ENCODE assay signal across 15 mouse cellular contexts in the genomic region with DNA sequence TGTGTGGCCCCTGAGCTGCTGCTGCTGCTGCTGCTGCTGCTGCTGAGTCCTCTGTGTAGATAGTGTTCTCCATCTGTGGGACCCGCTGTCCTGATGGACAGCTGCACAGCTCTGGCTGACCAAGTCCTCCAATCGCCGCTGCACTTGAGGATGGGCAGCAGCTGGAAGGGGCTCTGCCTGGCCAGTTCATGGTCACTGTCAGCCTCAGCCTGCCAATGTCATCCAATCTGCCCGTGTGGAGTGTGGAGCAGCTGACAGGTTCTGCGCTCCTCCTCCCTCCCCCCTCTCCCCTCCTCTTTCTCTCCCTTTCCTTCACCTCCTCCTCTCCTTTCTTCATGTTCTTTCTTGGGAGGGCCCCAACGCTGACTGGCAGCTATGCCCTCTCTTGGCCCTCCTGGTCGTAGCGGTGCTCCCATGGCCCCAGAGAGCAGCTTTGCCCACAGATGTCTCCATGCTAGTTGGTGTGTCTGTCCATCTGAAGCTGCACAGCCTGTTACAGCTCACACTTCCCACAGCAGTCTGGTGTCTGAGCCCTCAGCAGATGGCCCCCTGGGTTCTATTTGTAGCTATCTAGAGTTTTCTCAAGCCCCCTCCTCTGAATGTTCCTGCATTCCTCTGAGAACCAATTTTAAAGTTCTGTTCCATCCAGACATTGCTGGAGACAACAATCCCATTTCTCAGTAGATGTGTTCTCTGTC.
A peak's percentile ranks its signal among the peaks of the same experiment; 100 is the strongest.
DNase-seq lines count a peak whose midpoint lies in the region; ATAC-seq and TF ChIP-seq lines count a peak whose summit lies in the region.
"Had no signal": no experiment of that assay in that cellular context is flagged by ENCODE, and none has a peak within 500 bp of the region (broad histone marks: within the 10 kb centered on the region; RNA-seq: fewer than 3 reads in every experiment).

No protein-coding gene starts in this region.

- no peak overlapping the region for H3K9ac ChIP-seq in forebrain, postnatal 0 days
- H3K9ac ChIP-seq in forebrain, embryonic 11.5 days (ENCODE audit: low read length) = no peak overlapping the region
- H3K9ac ChIP-seq in hindbrain, postnatal 0 days (replicated peaks; ENCODE audit: low read length) = no peak overlapping the region
- H3K9ac ChIP-seq in hindbrain, embryonic 13.5 days = no peak overlapping the region
- no peak overlapping the region for H3K9ac ChIP-seq in embryonic facial prominence, embryonic 15.5 days
- H3K9ac ChIP-seq in limb, embryonic 12.5 days (replicated peaks) = no peak overlapping the region; the same call in 1 of the 2 replicates
- no peak overlapping the region for H3K9ac ChIP-seq in liver, embryonic 11.5 days (ENCODE audit: low read depth, low read length)
- H3K9ac ChIP-seq: hindbrain, embryonic 15.5 days; liver, embryonic 14.5 days; neural tube, embryonic 12.5 days had no signal

- no peak overlapping the region for H3K4me2 ChIP-seq in forebrain, postnatal 0 days (ENCODE audit: low read depth)
- no peak overlapping the region for H3K4me2 ChIP-seq in forebrain, embryonic 11.5 days (ENCODE audit: low read depth, low read length, severe bottlenecking)
- H3K4me2 ChIP-seq in hindbrain, postnatal 0 days (ENCODE audit: low read depth, low read length) = no peak overlapping the region
- H3K4me2 ChIP-seq in hindbrain, embryonic 13.5 days = no peak overlapping the region
- H3K4me2 ChIP-seq in embryonic facial prominence, embryonic 15.5 days (replicated peaks) = no peak overlapping the region
- no peak overlapping the region for H3K4me2 ChIP-seq in limb, embryonic 12.5 days
- no peak overlapping the region for H3K4me2 ChIP-seq in liver, embryonic 11.5 days
- H3K4me2 ChIP-seq: hindbrain, embryonic 15.5 days; neural tube, embryonic 12.5 days had no signal

- WGBS in forebrain, postnatal 0 days = 64% methylated on average over 8 of the region's 8 CpGs
- 73% methylated on average over 8 of the region's 8 CpGs for WGBS in forebrain, embryonic 11.5 days
- WGBS in hindbrain, postnatal 0 days = 38% methylated on average over 8 of the region's 8 CpGs
- WGBS in hindbrain, embryonic 13.5 days = 67% methylated on average over 8 of the region's 8 CpGs
- WGBS in embryonic facial prominence, embryonic 15.5 days = 50% methylated on average over 8 of the region's 8 CpGs
- WGBS in limb, embryonic 12.5 days = 46% methylated on average over 8 of the region's 8 CpGs
- 53% methylated on average over 8 of the region's 8 CpGs for WGBS in liver, embryonic 11.5 days

- no peaks in the 10 kb centered on the region for H3K9me3 ChIP-seq in forebrain, postnatal 0 days (ENCODE audit: low read length)
- no peaks in the 10 kb centered on the region for H3K9me3 ChIP-seq in forebrain, embryonic 11.5 days (ENCODE audit: control insufficient read depth, low read length)
- no peaks in the 10 kb centered on the region for H3K9me3 ChIP-seq in hindbrain, postnatal 0 days (ENCODE audit: low read length)
- H3K9me3 ChIP-seq in hindbrain, embryonic 13.5 days = peaks cover under 1% of the 10 kb centered on the region; the same call in 1 of the 2 replicates
- H3K9me3 ChIP-seq in embryonic facial prominence, embryonic 15.5 days (replicated peaks) = no peaks in the 10 kb centered on the region
- no peaks in the 10 kb centered on the region for H3K9me3 ChIP-seq in limb, embryonic 12.5 days
- H3K9me3 ChIP-seq in liver, embryonic 11.5 days (ENCODE audit: control insufficient read depth, low read length) = no peaks in the 10 kb centered on the region
- H3K9me3 ChIP-seq: hindbrain, embryonic 15.5 days; neural tube, embryonic 12.5 days had no signal

- no peaks in the 10 kb centered on the region for H3K4me1 ChIP-seq in forebrain, postnatal 0 days (ENCODE audit: insufficient read depth)
- peaks cover 5% of the 10 kb centered on the region; the same call in 1 of the 2 replicates for H3K4me1 ChIP-seq in forebrain, embryonic 11.5 days (replicated peaks; ENCODE audit: control insufficient read depth, insufficient read depth, low read length)
- H3K4me1 ChIP-seq in hindbrain, postnatal 0 days (ENCODE audit: insufficient read depth, low read length) = no peaks in the 10 kb centered on the region; the same call in 1 of the 2 replicates
- peaks cover 31% of the 10 kb centered on the region for H3K4me1 ChIP-seq in hindbrain, embryonic 13.5 days (replicated peaks)
- peaks cover 49% of the 10 kb centered on the region for H3K4me1 ChIP-seq in embryonic facial prominence, embryonic 15.5 days
- peaks cover 80% of the 10 kb centered on the region for H3K4me1 ChIP-seq in limb, embryonic 12.5 days (replicated peaks)
- H3K4me1 ChIP-seq in liver, embryonic 11.5 days (replicated peaks; ENCODE audit: control insufficient read depth, insufficient read depth, low read length) = no peaks in the 10 kb centered on the region

- H3K27me3 ChIP-seq in forebrain, postnatal 0 days (ENCODE audit: insufficient read depth, low read length) = no peaks in the 10 kb centered on the region
- H3K27me3 ChIP-seq in forebrain, embryonic 11.5 days (ENCODE audit: control insufficient read depth, insufficient read depth, low read length) = no peaks in the 10 kb centered on the region
- no peaks in the 10 kb centered on the region for H3K27me3 ChIP-seq in hindbrain, postnatal 0 days (ENCODE audit: insufficient read depth, low read length)
- H3K27me3 ChIP-seq in hindbrain, embryonic 13.5 days = peaks cover 5% of the 10 kb centered on the region; the same call in 1 of the 2 replicates
- no peaks in the 10 kb centered on the region for H3K27me3 ChIP-seq in embryonic facial prominence, embryonic 15.5 days
- no peaks in the 10 kb centered on the region for H3K27me3 ChIP-seq in limb, embryonic 12.5 days
- H3K27me3 ChIP-seq in liver, embryonic 11.5 days (replicated peaks; ENCODE audit: control insufficient read depth, insufficient read depth, low read length) = no peaks in the 10 kb centered on the region
- H3K27me3 ChIP-seq: hindbrain, embryonic 15.5 days; neural tube, embryonic 12.5 days had no signal

- H3K27ac ChIP-seq in forebrain, postnatal 0 days (ENCODE audit: low read depth, low read length) = no peak overlapping the region
- no peak overlapping the region for H3K27ac ChIP-seq in forebrain, embryonic 11.5 days (ENCODE audit: low read depth, low read length)
- no peak overlapping the region for H3K27ac ChIP-seq in hindbrain, postnatal 0 days
- no peak overlapping the region for H3K27ac ChIP-seq in hindbrain, embryonic 13.5 days
- H3K27ac ChIP-seq in embryonic facial prominence, embryonic 15.5 days (replicated peaks) = peak overlapping the region; percentile 29; the same call in 1 of the 2 replicates
- peak overlapping the region; percentile 77 for H3K27ac ChIP-seq in limb, embryonic 12.5 days
- no peak overlapping the region for H3K27ac ChIP-seq in liver, embryonic 11.5 days (ENCODE audit: low read depth, low read length)
- H3K27ac ChIP-seq: hindbrain, embryonic 15.5 days; liver, embryonic 14.5 days; neural tube, embryonic 12.5 days had no signal

- peak; percentile 61 for ATAC-seq in forebrain, postnatal 0 days
- ATAC-seq in forebrain, embryonic 11.5 days (replicated peaks; ENCODE audit: low FRiP score) = no peak
- peak; percentile 19; the same call in 1 of the 2 replicates for ATAC-seq in hindbrain, postnatal 0 days
- no peak for ATAC-seq in hindbrain, embryonic 13.5 days (ENCODE audit: low FRiP score)
- no peak; the same call in 1 of the 2 replicates for ATAC-seq in embryonic facial prominence, embryonic 15.5 days (ENCODE audit: insufficient number of reproducible peaks, low FRiP score, low TSS enrichment, low read depth)
- ATAC-seq in limb, embryonic 12.5 days (ENCODE audit: insufficient number of reproducible peaks, insufficient read depth, low FRiP score, low TSS enrichment, low read depth) = no peak; the same call in 1 of the 2 replicates
- no peak for ATAC-seq in liver, embryonic 11.5 days (replicated peaks; ENCODE audit: low FRiP score)

- H3K36me3 ChIP-seq in forebrain, postnatal 0 days (ENCODE audit: insufficient read depth) = no peaks in the 10 kb centered on the region
- no peaks in the 10 kb centered on the region for H3K36me3 ChIP-seq in forebrain, embryonic 11.5 days (ENCODE audit: control insufficient read depth, insufficient read depth, low read length)
- no peaks in the 10 kb centered on the region for H3K36me3 ChIP-seq in hindbrain, postnatal 0 days (ENCODE audit: insufficient read depth, low read length)
- no peaks in the 10 kb centered on the region for H3K36me3 ChIP-seq in hindbrain, embryonic 13.5 days
- no peaks in the 10 kb centered on the region for H3K36me3 ChIP-seq in embryonic facial prominence, embryonic 15.5 days
- H3K36me3 ChIP-seq in limb, embryonic 12.5 days = no peaks in the 10 kb centered on the region
- no peaks in the 10 kb centered on the region for H3K36me3 ChIP-seq in liver, embryonic 11.5 days (ENCODE audit: control insufficient read depth, insufficient read depth, low read length)
- H3K36me3 ChIP-seq: hindbrain, embryonic 15.5 days; neural tube, embryonic 12.5 days had no signal

- H3K4me3 ChIP-seq in forebrain, postnatal 0 days (ENCODE audit: low read depth, low read length) = no peak overlapping the region
- H3K4me3 ChIP-seq in forebrain, embryonic 11.5 days (ENCODE audit: low read depth, low read length) = no peak overlapping the region
- H3K4me3 ChIP-seq in hindbrain, postnatal 0 days (ENCODE audit: low read length) = no peak overlapping the region
- H3K4me3 ChIP-seq in hindbrain, embryonic 13.5 days = no peak overlapping the region
- H3K4me3 ChIP-seq in embryonic facial prominence, embryonic 15.5 days (replicated peaks) = no peak overlapping the region
- no peak overlapping the region for H3K4me3 ChIP-seq in limb, embryonic 12.5 days (replicated peaks)
- H3K4me3 ChIP-seq in liver, embryonic 11.5 days (ENCODE audit: low read depth, low read length) = no peak overlapping the region
- H3K4me3 ChIP-seq: erythroblast, embryonic 14.5 days; hindbrain, embryonic 15.5 days; neural tube, embryonic 12.5 days had no signal

- DNase-seq in forebrain, postnatal 0 days = peak; percentile 38
- no peak for DNase-seq in forebrain, embryonic 11.5 days (ENCODE audit: low spot score)
- DNase-seq in hindbrain, postnatal 0 days (ENCODE audit: low spot score) = peak; percentile 19
- no peak for DNase-seq in liver, embryonic 11.5 days (ENCODE audit: low spot score)
- no peak for DNase-seq in spleen, postnatal 14 days (ENCODE audit: low spot score in 2 of 2)
- DNase-seq: cerebellum, postnatal 36 days; kidney, postnatal 14 days; right cerebral cortex, postnatal 25 days had no signal

- TF ChIP-seq CTCF in forebrain, postnatal 0 days (IDR thresholded peaks at IDR 0.05; ENCODE audit: low read depth) = no peak
- no peak for TF ChIP-seq CTCF in hindbrain, postnatal 0 days (IDR thresholded peaks at IDR 0.05; ENCODE audit: low read depth)

Comparison
In these comparisons a context has a peak if more than half of its experiments do, and no peak if none do; other contexts are left out.
1. ATAC-seq: peak in forebrain, postnatal 0 days (single experiment) and hindbrain, postnatal 0 days (single experiment); none in forebrain, embryonic 11.5 days (single experiment), hindbrain, embryonic 13.5 days (single experiment), embryonic facial prominence, embryonic 15.5 days (single experiment), limb, embryonic 12.5 days (single experiment) and liver, embryonic 11.5 days (single experiment).
2. DNase-seq: peak in forebrain, postnatal 0 days (single experiment) and hindbrain, postnatal 0 days (single experiment); none in forebrain, embryonic 11.5 days (single experiment), liver, embryonic 11.5 days (single experiment) and spleen, postnatal 14 days (0 of 2).
3. H3K27ac ChIP-seq: peak in embryonic facial prominence, embryonic 15.5 days (single experiment) and limb, embryonic 12.5 days (single experiment); none in forebrain, postnatal 0 days (single experiment), forebrain, embryonic 11.5 days (single experiment), hindbrain, postnatal 0 days (single experiment), hindbrain, embryonic 13.5 days (single experiment) and liver, embryonic 11.5 days (single experiment).